Mouse (Mus musculus): ENCODE data around the gene Vtcn1. TPM values are rescaled to one million over a fixed set of nuclear protein-coding genes. Genes with fewer than 3 reads are reported as not detected.

The Vtcn1 gene
- polyA plus RNA-seq, 1 experiment from 2014 or later: not detected

DNA sequence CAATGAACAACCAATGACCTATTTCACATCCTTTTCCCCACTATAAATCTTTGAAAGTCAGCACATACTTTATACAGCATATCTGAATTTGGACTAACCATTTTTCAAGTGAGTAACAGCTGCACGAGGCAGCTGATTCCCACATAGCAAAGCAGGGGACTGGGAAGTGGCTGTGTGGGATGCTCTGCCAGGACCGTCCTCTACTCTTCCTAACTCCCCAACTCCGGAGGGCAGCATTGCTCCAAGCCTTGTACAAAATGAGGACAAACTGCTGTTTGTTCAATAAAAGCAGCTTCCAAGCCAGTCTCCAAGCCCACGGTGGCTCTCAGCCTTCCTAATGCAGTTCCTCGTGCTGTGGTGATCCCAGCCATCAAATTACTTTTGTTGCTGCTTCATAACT, 85.4 kb downstream of the Vtcn1 start:
- H3K27me3 ChIP-seq (replicated peaks; ENCODE audit: control insufficient read depth, insufficient read depth, low read length): no peaks in the 10 kb centered on the region
- H3K4me3 ChIP-seq (replicated peaks; ENCODE audit: low read length): no peak overlapping the region
- H3K4me2 ChIP-seq (ENCODE audit: low read length): no peak overlapping the region
- no peak overlapping the region for H3K27ac ChIP-seq (ENCODE audit: low read length)
- no peak for ATAC-seq
- no peaks in the 10 kb centered on the region for H3K4me1 ChIP-seq (replicated peaks; ENCODE audit: control insufficient read depth, insufficient read depth, low read length)
- H3K9ac ChIP-seq (replicated peaks; ENCODE audit: low read depth, low read length): no peak overlapping the region
- no peaks in the 10 kb centered on the region for H3K9me3 ChIP-seq (ENCODE audit: control insufficient read depth, low read length)
- H3K36me3 ChIP-seq (ENCODE audit: control insufficient read depth, insufficient read depth): no peaks in the 10 kb centered on the region
- 65% methylated on average over 5 of the region's 5 CpGs for WGBS

DNA sequence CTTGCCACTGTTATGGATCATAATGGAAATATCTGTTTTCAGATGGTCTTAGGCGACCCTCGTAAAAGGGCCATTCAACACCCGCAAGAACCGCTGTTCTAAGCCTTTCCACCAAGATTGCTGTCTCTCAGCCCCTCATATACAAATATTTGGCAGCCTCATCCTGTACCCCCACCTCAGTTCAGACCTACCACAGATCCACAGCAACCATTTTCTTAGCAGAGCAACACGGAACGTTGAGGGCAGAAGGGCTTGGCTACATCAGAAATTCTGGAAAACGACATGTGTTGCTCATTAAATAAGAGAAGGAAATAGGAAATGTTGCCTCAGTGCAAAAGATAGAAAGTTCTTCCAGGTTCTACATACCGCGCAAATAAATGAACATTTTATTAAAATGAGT, 85.8 kb downstream of the Vtcn1 start:
- Histone ChIP-seq H3K4me1 (replicated peaks; ENCODE audit: control insufficient read depth, insufficient read depth, low read length) (no peaks in the 10 kb centered on the region), H3K9me3 (ENCODE audit: control insufficient read depth, low read length) (no peaks in the 10 kb centered on the region), H3K4me3 (replicated peaks; ENCODE audit: low read length) (no peak overlapping the region), H3K36me3 (ENCODE audit: control insufficient read depth, insufficient read depth) (no peaks in the 10 kb centered on the region), H3K4me2 (ENCODE audit: low read length) (no peak overlapping the region), H3K9ac (replicated peaks; ENCODE audit: low read depth, low read length) (no peak overlapping the region), H3K27me3 (replicated peaks; ENCODE audit: control insufficient read depth, insufficient read depth, low read length) (no peaks in the 10 kb centered on the region), H3K27ac (ENCODE audit: low read length) (no peak overlapping the region)
- 84% methylated on average over 9 of the region's 9 CpGs for WGBS
- no peak for ATAC-seq

GRCm38 (mm10) chr3:100911498-100912213, 86.4 kb downstream of the Vtcn1 start:
- no peak overlapping the region for H3K4me2 ChIP-seq (ENCODE audit: low read length)
- H3K27me3 ChIP-seq (replicated peaks; ENCODE audit: control insufficient read depth, insufficient read depth, low read length): no peaks in the 10 kb centered on the region
- no peak overlapping the region for H3K9ac ChIP-seq (replicated peaks; ENCODE audit: low read depth, low read length)
- no peaks in the 10 kb centered on the region for H3K36me3 ChIP-seq (ENCODE audit: control insufficient read depth, insufficient read depth)
- ATAC-seq: no peak
- no peaks in the 10 kb centered on the region for H3K9me3 ChIP-seq (ENCODE audit: control insufficient read depth, low read length)
- H3K27ac ChIP-seq (ENCODE audit: low read length): no peak overlapping the region
- no peaks in the 10 kb centered on the region for H3K4me1 ChIP-seq (replicated peaks; ENCODE audit: control insufficient read depth, insufficient read depth, low read length)
- H3K4me3 ChIP-seq (replicated peaks; ENCODE audit: low read length): no peak overlapping the region
- 78% methylated on average over 7 of the region's 7 CpGs for WGBS

GRCm38 (mm10) chr3:100916844-100917243, 91.6 kb downstream of the Vtcn1 start:
- Histone ChIP-seq H3K4me2 (ENCODE audit: low read length) (no peak overlapping the region), H3K27ac (ENCODE audit: low read length) (no peak overlapping the region), H3K4me3 (replicated peaks; ENCODE audit: low read length) (no peak overlapping the region), H3K4me1 (replicated peaks; ENCODE audit: control insufficient read depth, insufficient read depth, low read length) (peaks cover 8% of the 10 kb centered on the region), H3K36me3 (ENCODE audit: control insufficient read depth, insufficient read depth) (no peaks in the 10 kb centered on the region), H3K27me3 (replicated peaks; ENCODE audit: control insufficient read depth, insufficient read depth, low read length) (no peaks in the 10 kb centered on the region), H3K9me3 (ENCODE audit: control insufficient read depth, low read length) (no peaks in the 10 kb centered on the region), H3K9ac (replicated peaks; ENCODE audit: low read depth, low read length) (no peak overlapping the region)
- no peak for ATAC-seq
- 16% methylated on average over 7 of the region's 7 CpGs for WGBS

- Histone ChIP-seq H3K36me3 (ENCODE audit: control insufficient read depth, insufficient read depth) (no peaks in the 10 kb centered on the region), H3K4me1 (replicated peaks; ENCODE audit: control insufficient read depth, insufficient read depth, low read length) (peaks cover 35% of the 10 kb centered on the region), H3K9ac (replicated peaks; ENCODE audit: low read depth, low read length) (no peak overlapping the region), H3K9me3 (ENCODE audit: control insufficient read depth, low read length) (no peaks in the 10 kb centered on the region), H3K4me2 (ENCODE audit: low read length) (no peak overlapping the region), H3K4me3 (replicated peaks; ENCODE audit: low read length) (no peak overlapping the region), H3K27ac (ENCODE audit: low read length) (no peak overlapping the region), H3K27me3 (replicated peaks; ENCODE audit: control insufficient read depth, insufficient read depth, low read length) (no peaks in the 10 kb centered on the region)
- ATAC-seq: no peak
- WGBS: 83% methylated on average over 9 of the region's 9 CpGs
These were observed 95.4 kb downstream of the Vtcn1 start for GRCm38 (mm10) chr3:100920611-100921140.

GRCm38 (mm10) chr3:100921825-100922505, 96.7 kb downstream of the Vtcn1 start, which contains the start of gene Trim45:
Gene Trim45, plus strand, starts transcription at chr3:100922202.
- no peaks in the 10 kb centered on the region for H3K9me3 ChIP-seq (ENCODE audit: control insufficient read depth, low read length)

GRCm38 (mm10) chr3:100922506-100923375, 97.5 kb downstream of the Vtcn1 start:
- no peaks in the 10 kb centered on the region for H3K9me3 ChIP-seq (ENCODE audit: control insufficient read depth, low read length)
- peak; percentile 49 for ATAC-seq
- H3K4me1 ChIP-seq (replicated peaks; ENCODE audit: control insufficient read depth, insufficient read depth, low read length): peaks cover 46% of the 10 kb centered on the region
- H3K4me2 ChIP-seq (ENCODE audit: low read length): peak overlapping the region; percentile 81
- H3K36me3 ChIP-seq (ENCODE audit: control insufficient read depth, insufficient read depth): no peaks in the 10 kb centered on the region
- peak overlapping the region; percentile 82 for H3K27ac ChIP-seq (ENCODE audit: low read length)
- no peaks in the 10 kb centered on the region for H3K27me3 ChIP-seq (replicated peaks; ENCODE audit: control insufficient read depth, insufficient read depth, low read length)
- 39% methylated on average over 26 of the region's 28 CpGs for WGBS
- H3K9ac ChIP-seq (replicated peaks; ENCODE audit: low read depth, low read length): peak overlapping the region; percentile 92
- peak overlapping the region; percentile 73 for H3K4me3 ChIP-seq (replicated peaks; ENCODE audit: low read length)

More at GRCm38 (mm10) chr3:100921825-100922505, 96.7 kb downstream of the Vtcn1 start, which contains the start of gene Trim45:
- no peaks in the 10 kb centered on the region for H3K36me3 ChIP-seq (ENCODE audit: control insufficient read depth, insufficient read depth)
- peak; percentile 98 for ATAC-seq
- WGBS: under 1% methylated on average over 39 of the region's 39 CpGs
- H3K4me1 ChIP-seq (replicated peaks; ENCODE audit: control insufficient read depth, insufficient read depth, low read length): peaks cover 46% of the 10 kb centered on the region
- H3K27ac ChIP-seq (ENCODE audit: low read length): peak within 1 kb of the TSS; percentile 82
- H3K9ac ChIP-seq (replicated peaks; ENCODE audit: low read depth, low read length): peak within 1 kb of the TSS; percentile 92
- peak within 1 kb of the TSS; percentile 73 for H3K4me3 ChIP-seq (replicated peaks; ENCODE audit: low read length)
- no peaks in the 10 kb centered on the region for H3K27me3 ChIP-seq (replicated peaks; ENCODE audit: control insufficient read depth, insufficient read depth, low read length)
- peak within 1 kb of the TSS; percentile 81 for H3K4me2 ChIP-seq (ENCODE audit: low read length)

DNA sequence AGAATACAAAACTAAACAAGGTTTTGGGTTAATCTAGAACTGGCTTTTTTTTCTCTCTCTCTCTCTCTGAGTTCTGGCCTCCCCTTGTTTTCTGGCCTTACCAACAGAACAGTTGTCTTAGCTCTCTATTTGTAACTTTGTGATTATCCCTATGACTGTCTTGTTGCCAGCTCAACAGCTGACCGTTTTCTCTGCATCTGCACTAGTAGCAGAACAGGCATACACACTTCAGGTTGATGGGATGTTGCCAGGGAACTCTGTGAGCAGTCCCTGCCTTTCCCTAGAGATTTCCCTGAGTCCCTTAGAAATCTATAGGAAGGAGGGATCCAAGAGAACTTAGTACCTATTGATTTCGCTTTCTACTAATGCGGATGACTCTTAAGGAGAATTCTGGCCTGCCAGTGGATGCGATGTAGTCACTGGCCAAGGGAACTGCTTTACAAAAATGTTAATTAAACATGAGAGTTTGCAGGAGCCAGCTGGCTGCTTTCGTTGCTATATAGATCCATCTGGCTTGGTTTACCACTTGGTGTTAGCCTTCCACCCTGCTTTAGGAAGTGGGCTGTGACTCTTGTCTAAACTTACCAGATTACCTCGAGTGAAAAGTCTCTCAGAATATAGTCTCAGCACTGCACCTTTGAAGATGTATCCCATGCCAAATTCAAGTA, 98.9 kb downstream of the Vtcn1 start:
- Histone ChIP-seq H3K4me1 (replicated peaks; ENCODE audit: control insufficient read depth, insufficient read depth, low read length) (peaks cover 46% of the 10 kb centered on the region), H3K4me2 (ENCODE audit: low read length) (no peak overlapping the region), H3K27me3 (replicated peaks; ENCODE audit: control insufficient read depth, insufficient read depth, low read length) (no peaks in the 10 kb centered on the region), H3K4me3 (replicated peaks; ENCODE audit: low read length) (no peak overlapping the region), H3K9ac (replicated peaks; ENCODE audit: low read depth, low read length) (no peak overlapping the region), H3K36me3 (ENCODE audit: control insufficient read depth, insufficient read depth) (peaks cover 3% of the 10 kb centered on the region; the same call in 1 of the 2 replicates), H3K9me3 (ENCODE audit: control insufficient read depth, low read length) (no peaks in the 10 kb centered on the region), H3K27ac (ENCODE audit: low read length) (no peak overlapping the region)
- WGBS: 56% methylated on average over 6 of the region's 6 CpGs
- no peak for ATAC-seq

All from forebrain, embryonic 16.5 days (tissue).